Mouse (Mus musculus): ENCODE measurements around the gene Tspoap1.

The Tspoap1 gene

DNA sequence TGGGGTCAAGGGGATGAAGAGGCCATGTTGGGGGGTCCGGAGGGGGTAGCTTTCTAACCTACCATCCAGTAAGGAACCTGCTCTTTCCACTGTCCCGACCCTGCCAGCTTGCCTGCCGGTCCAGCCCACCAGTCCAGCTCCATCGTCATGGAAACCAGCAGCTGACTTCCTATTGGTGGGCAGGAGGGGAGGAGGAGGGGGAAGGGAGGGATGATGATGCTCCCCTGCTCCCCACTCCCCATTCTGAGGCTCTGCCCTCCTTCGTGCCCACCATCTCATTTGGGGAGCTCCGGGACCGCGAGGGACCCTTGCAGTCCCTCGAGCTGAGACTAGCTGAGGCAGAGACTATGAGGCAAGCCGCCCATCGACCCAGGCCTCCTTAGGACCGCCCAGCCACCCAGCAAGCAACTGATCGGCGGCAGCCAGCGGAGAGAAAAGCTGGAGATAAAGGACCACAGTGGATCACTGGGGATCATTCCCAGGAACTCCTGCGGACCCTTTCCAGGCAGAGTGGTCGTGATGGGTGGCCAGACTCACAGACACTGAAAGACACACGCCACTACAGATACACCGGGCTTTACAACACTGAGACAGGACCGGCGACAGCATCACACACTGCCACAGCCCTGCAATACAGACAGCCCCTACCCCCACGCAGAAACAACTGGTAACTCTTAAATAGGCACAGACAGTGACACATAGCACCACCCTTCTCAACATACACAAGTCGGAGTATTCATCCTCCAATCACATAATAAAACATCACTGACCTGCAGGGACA is at the start of gene Tspoap1:
Tspoap1 (plus strand) TSS at position 241 of the 781 bp plus-strand sequence.
- in situ Hi-C loops (cut with MboI, MseI): loop anchor here (5.0 kb wide), 1 partner anchor 33 kb away; no protein-coding TSS in a partner anchor

DNA sequence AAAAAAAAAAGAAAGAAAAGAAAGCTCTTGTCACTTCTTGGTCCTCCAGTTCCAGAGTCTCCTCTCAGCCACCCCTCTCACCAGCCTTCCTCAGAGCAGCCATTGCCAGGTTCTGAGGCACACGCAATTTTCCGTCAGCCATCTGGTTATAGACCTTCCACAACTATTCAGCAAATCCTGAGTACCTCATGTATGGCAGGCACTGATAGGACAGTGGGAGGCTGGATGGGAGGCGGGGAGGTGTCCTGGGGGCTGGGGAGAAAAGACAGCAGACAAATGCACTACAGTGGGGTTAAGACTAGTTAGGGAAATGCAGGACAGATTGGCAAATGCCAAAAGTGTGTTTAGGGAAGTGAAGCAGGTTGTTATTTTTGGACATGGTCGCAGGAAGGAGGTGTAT is 48.2 kb upstream of the Tspoap1 start:
- in situ Hi-C loops (cut with MboI, MseI): no loop called here

DNA sequence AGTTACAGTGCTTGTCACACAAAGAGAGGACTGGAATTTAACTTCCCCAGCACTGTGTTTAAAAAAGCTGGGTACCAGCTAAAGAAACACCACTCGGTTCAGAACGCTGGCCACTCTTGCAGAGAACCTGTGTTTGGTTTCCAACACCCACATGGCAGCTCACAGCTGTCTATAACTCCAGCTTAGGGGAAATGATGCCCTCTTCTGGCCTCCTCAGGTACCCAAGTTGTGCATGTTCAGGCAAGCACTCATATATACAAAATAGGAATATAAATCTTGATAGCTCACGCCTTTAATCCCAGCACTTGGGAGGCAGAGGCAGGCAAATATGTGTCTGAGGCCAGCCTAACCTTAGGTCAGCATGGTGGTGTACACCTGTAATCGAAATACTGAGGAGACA is 44.3 kb upstream of the Tspoap1 start:
- in situ Hi-C loops (cut with MboI, MseI): no loop called here

- in situ Hi-C loops (cut with MboI, MseI): no loop called here
These were observed 40.8 kb upstream of the Tspoap1 start for GRCm38 (mm10) chr11:87719526-87719925.

DNA sequence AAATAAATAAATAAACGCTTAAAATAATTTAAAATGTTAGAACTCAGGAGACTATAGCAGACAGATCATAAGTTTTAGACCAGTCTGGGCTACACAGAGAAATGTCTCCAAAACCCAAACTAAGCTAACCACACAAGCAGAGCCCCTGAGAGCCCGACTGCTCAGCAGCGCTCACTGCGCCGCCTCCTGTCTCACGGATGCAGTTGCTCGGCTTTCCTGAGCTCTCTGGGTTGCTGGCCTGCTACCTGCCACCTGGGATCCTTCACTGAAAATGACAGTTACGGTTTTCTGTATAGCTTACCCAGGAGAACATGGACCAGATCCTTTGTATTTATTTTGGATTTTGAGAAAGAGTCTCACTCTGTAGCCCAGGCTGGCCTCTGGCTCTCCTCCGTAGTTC is 40.0 kb upstream of the Tspoap1 start:
- in situ Hi-C loops (cut with MboI, MseI): no loop called here

GRCm38 (mm10) chr11:87720839-87721238 is 39.5 kb upstream of the Tspoap1 start:
- in situ Hi-C loops (cut with MboI, MseI): no loop called here

DNA sequence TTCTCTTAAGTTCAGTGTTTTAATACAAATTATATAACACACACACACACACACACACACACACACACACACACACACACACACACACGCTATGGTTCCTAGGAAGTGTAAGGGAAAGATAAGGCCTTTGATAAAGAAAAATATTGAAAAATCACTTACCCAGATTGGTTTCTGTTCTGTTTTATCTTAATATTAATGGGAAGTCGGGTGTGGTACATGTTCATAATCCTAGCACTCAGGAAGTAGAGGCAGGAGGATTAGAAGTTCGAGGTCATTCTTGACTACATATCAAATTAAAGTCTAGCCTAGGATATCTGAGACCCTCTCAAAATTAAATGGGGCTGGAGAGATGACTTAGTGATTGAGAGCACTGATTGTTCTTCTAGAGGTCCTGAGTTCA is 38.2 kb upstream of the Tspoap1 start:
- in situ Hi-C loops (cut with MboI, MseI): no loop called here

GRCm38 (mm10) chr11:87722891-87723290 is 37.5 kb upstream of the Tspoap1 start:
- in situ Hi-C loops (cut with MboI, MseI): no loop called here

DNA sequence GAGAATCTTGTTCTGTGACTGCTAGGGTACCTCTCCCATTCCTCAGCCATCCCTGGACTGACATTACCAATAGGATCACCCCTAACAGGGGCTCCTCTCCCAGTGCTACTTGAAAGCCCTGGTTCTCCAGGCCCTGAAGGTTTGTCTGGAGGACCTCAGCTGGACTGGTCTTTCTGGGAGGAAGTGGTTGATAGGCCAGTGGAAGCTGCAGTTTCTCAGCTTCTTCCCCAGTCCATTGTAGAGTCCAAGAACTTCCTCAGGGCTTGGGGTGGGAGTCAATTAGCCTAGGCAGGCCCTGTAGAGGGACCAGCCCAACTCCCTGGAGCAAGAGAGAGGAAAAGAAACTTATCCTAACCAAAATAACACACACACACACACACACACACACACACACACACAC is 34.8 kb upstream of the Tspoap1 start:
- in situ Hi-C loops (cut with MboI, MseI): loop anchor here (5.0 kb wide), 2 partner anchors 37 to 63 kb away; partner anchors contain the start of genes Rnf43 and Tspoap1

GRCm38 (mm10) chr11:87725964-87726562 is 34.3 kb upstream of the Tspoap1 start:
- in situ Hi-C loops (cut with MboI, MseI): loop anchor here (5.0 kb wide), 2 partner anchors 36 to 64 kb away; partner anchors contain the start of genes Rnf43 and Tspoap1

DNA sequence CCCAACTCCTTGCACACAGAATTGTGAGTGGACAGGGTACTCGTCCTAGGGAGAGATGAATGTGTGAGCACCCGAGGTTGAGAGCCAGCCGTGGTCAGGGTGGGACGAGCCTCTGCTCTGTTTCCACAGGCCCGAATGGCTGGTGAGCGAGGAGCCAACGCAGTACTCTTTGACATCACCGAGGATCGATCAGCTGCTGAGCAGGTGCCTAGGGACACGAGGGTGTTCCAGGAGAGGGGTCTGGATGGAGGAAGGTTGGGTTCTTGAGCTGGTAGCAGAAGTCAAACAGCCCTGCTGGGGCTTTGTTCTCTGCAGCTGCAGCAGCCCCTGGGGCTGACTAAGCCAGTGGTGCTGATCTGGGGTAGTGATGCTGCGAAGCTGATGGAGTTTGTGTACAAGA is 33.3 kb upstream of the Tspoap1 start:
- in situ Hi-C loops (cut with MboI, MseI): loop anchor here (5.0 kb wide), 2 partner anchors 35 to 65 kb away; partner anchors contain the start of genes Rnf43 and Tspoap1

- in situ Hi-C loops (cut with MboI, MseI): loop anchor here (5.0 kb wide), 2 partner anchors 35 to 65 kb away; partner anchors contain the start of genes Rnf43 and Tspoap1
These were observed 32.9 kb upstream of the Tspoap1 start for GRCm38 (mm10) chr11:87727471-87727870.

- in situ Hi-C loops (cut with MboI, MseI): loop anchor here (5.0 kb wide), 2 partner anchors 33 to 67 kb away; partner anchors contain the start of genes Rnf43 and Tspoap1
These were observed 31.3 kb upstream of the Tspoap1 start for GRCm38 (mm10) chr11:87728850-87729592.

GRCm38 (mm10) chr11:87729593-87730185 is 30.7 kb upstream of the Tspoap1 start:
- in situ Hi-C loops (cut with MboI, MseI): loop anchor here (5.0 kb wide), 2 partner anchors 33 to 67 kb away; partner anchors contain the start of genes Rnf43 and Tspoap1

DNA sequence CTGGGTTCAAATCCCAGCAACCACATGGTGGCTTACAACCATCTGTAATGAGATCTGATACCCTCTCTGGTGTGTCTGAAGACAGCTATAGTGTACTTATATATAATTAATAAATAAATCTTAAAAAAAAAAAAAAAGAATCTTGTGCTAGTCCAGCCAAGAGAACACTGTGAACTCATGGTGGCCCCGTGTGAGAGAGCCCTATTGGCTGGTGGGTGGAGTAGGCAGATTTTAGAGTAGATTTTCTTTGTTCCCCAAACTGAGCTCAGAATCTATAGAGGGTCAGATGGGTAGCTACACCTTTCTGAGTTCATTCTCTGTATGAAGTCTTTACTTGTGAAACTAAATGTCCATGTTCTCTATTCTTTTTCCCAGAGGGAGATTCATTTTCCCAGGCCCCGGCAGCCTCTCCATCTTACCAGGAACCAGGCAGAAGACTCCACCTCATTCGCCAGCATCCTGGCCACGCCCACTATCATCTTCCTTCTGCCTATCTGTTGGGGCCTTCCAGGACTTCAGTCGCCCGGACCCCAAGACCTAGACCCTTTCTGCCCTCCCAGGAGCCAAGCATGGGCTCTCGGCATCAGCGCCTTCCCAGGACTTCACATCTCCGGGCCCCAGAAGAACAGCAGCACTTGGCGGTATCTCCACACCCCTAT is 29.6 kb upstream of the Tspoap1 start:
- in situ Hi-C loops (cut with MboI, MseI): no loop called here

GRCm38 (mm10) chr11:87734346-87734745 is 26.0 kb upstream of the Tspoap1 start:
- in situ Hi-C loops (cut with MboI, MseI): no loop called here

DNA sequence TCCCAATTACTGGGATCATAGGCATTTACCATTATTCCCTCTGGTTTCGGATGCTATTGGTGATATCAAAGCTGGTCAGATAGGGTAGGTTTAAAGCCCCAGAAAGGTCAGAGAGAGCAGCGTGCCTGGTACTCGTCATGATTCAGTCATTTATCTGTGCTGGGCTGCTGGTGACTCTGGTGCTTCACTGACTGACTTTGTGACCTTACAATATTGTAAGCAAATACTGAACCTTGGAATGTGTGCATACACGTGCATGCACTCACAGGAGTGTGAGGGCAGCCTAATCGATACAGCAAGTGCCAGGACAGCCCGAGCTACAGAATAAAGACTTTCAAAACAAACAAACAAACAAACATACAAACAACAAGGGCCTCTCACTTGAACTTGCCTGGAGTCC is 24.6 kb upstream of the Tspoap1 start:
- in situ Hi-C loops (cut with MboI, MseI): no loop called here

- in situ Hi-C loops (cut with MboI, MseI): no loop called here
These were observed 23.6 kb upstream of the Tspoap1 start for GRCm38 (mm10) chr11:87736647-87737134.

DNA sequence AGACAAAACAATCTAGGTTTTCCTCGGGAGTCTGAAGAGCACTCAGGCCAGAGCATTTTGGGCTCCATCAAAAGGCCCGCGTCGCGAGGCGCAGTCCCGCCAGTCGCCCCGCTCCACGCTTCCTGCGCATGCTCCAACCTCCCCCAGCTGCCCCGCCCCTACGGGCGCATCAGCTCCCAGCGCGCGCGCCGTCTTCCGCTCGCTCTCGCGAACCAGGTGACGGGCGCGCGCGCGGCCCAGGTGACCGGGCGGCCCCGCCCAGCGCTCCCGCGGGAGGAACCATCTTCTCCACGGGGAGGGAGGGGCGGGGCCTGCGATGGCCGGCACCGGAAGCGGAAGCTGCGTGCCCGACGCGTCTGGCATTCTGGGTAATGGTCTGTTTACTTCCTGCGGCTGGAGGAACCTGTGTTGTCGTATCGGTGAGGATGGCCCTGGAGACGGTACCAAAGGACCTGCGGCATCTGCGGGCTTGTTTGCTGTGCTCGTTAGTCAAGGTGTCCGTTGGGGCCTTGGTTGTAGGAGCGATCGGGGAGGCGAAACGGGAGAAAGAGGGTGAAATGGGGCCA is 23.1 kb upstream of the Tspoap1 start, which contains the start of gene Supt4a:
Supt4a (plus strand) TSS at position 378 of the 566 bp plus-strand sequence.
- in situ Hi-C loops (cut with MboI, MseI): no loop called here

DNA sequence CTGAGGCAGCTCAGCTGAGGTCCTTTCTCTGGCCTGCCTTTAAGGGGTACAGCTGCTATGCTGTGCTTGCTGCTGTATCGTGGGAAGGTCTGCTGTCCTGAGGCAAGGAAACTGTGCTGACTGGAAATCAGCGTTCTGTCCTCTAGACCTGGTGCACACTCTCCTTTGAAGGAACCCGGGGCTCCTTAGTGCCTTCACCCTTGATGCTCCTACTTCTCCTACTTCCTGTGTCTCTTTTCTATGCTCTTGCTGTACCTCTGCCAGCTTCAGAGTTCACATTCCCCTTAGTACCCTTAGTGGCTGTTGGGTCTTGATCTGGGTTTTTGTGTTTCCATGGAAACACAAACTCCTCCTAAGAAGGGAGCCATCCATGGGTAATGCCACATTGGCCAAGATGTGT is 16.6 kb upstream of the Tspoap1 start:
- in situ Hi-C loops (cut with MboI, MseI): no loop called here
